Mouse (Mus musculus) hindbrain, embryonic 12.5 days (tissue): ENCODE results near the gene Gemin7. TPM values are rescaled to one million over a fixed set of nuclear protein-coding genes. Genes with fewer than 3 reads are reported as not detected.

Experiments used
- ATAC-seq: fragments of 200-750 bp; cut with Nextera tagmentation; 2 replicates; pipeline ENCODE4 v1.8.0; 2017; ENCODE audit warnings: moderate TSS enrichment; ENCODE audit not compliant: low FRiP score
- H3K27ac ChIP-seq: fragments of 300-500 bp; sonication (generic); 2 replicates; pipeline ENCODE4 v1.5.1; 2016; ENCODE audit warnings: mild to moderate bottlenecking
- H3K27me3 ChIP-seq: fragments of 300-500 bp; sonication (generic); 2 replicates; pipeline ENCODE4 v1.6.1; 2016; ENCODE audit warnings: mild to moderate bottlenecking
- H3K36me3 ChIP-seq: fragments of 300-500 bp; sonication (generic); 2 replicates; pipeline ENCODE4 v1.6.1; 2016; ENCODE audit warnings: mild to moderate bottlenecking
- H3K4me1 ChIP-seq: fragments of 300-500 bp; sonication (generic); 2 replicates; pipeline ENCODE4 v1.6.1; 2016
- H3K4me2 ChIP-seq: fragments of 300-500 bp; sonication (generic); replicated peaks from 2 replicates; pipeline ENCODE4 v1.6.1; 2016; ENCODE audit warnings: mild to moderate bottlenecking
- H3K4me3 ChIP-seq: fragments of 300-500 bp; sonication (generic); 2 replicates; pipeline ENCODE4 v1.5.1; 2016; ENCODE audit warnings: mild to moderate bottlenecking
- H3K9ac ChIP-seq: fragments of 300-500 bp; sonication (generic); 2 replicates; pipeline ENCODE4 v1.6.1; 2016; ENCODE audit warnings: mild to moderate bottlenecking, moderate library complexity
- H3K9me3 ChIP-seq: fragments of 300-500 bp; sonication (generic); replicated peaks from 2 replicates; pipeline ENCODE4 v1.6.1; 2016; ENCODE audit warnings: mild to moderate bottlenecking
- WGBS: fragments of 180-500 bp; shearing (Covaris S2); methylation state at CpG from one replicate; pipeline ENCODE4 v1.1.7; 2016; 5-methylcytosine and 5-hydroxymethylcytosine counted together
- polyA plus RNA-seq: library from polyadenylated mRNA; unstranded; fragments of >200 nt; fragmentation: Nextera tagmentation; extraction: Ambion mirVana; gene quantifications from 2 replicates; pipeline ENCODE4 v1.2.1, GENCODE M21; 2016

Gene Gemin7
- polyA plus RNA-seq, 1 experiment from 2014 or later, result 145 TPM

DNA sequence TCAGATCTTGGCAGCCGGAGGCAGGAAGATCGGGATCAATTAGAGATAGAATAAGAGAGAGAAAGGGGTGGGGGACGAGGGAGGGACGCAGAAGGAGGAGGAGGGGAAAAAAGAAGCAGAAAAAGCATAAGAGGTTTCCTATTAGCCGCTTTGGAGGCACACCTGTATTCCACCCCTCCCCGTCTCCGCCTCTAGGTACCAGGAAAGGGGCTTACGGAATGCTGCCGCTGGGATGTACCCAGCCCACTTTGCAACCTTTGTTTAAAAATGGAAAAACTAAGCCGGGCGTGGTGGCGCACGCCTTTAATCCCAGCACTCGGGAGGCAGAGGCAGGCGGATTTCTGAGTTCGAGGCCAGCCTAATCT is 3.6 kb downstream of the Gemin7 start:
- Histone ChIP-seq H3K27ac (peak overlapping the region; percentile 78; the same call in 1 of the 2 replicates), H3K27me3 (peaks cover 43% of the 10 kb centered on the region)

DNA sequence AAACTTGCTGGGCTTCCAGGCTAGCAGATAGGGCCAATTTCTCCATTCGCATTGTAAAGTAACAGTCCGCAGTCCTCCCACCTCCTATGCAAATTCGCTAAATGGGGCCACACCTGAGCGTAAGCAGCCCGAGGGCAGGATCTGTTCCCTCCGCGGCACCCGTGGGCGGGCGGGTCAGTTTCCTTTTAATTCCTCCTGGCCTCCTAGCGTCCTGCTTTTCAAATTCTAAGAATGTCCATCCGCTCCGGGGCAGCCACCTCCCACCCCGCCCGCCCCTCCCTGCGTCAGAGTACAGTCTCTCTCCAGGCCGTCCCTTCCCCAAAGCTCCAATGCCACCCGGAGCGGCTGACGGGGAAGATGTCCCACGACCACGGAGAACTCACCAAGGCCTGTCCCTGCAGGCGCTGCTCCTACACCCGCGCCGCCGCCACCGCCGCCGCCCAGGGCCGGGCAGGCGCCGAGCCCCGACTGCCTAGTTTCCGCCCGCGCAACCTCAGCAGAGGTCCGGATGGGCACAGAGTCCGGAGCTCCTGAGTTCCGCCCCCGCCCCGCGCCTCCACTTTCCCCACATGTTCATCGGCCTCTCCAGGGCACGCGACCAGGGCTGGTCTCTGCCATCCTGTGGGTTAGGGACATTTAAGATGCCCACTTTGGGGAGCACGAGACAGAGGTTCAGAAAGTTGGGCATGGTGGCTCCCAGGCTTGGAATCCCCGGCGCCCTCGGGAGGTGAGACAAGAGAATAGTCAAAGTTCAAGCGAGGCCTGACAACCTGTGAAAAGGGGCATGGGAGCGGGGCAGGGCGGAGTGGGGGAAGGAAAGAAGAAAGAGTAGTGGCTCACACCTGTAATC is 4.2 kb downstream of the Gemin7 start:
- Histone ChIP-seq H3K27ac (peak overlapping the region; percentile 78), H3K4me3 (peak overlapping the region; percentile 78), H3K27me3 (peaks cover 37% of the 10 kb centered on the region), H3K9me3 (no peaks in the 10 kb centered on the region), H3K4me1 (peaks cover 29% of the 10 kb centered on the region), H3K9ac (peak overlapping the region; percentile 85), H3K36me3 (peaks cover 24% of the 10 kb centered on the region), H3K4me2 (peak overlapping the region; percentile 76)
- WGBS, result under 1% methylated on average over 53 of the region's 53 CpGs
- ATAC-seq, result peak; percentile 81

More for the DNA sequence above, 3.6 kb downstream of the Gemin7 start:
- 22% methylated on average over 16 of the region's 16 CpGs for WGBS
- H3K36me3 ChIP-seq, result peaks cover 18% of the 10 kb centered on the region
- no peaks in the 10 kb centered on the region for H3K9me3 ChIP-seq
- peak overlapping the region; percentile 85 for H3K9ac ChIP-seq
- ATAC-seq, result 0 out of 2 replicates have a peak, but pooled peaks have one; percentile 4
- peak overlapping the region; percentile 76 for H3K4me2 ChIP-seq
- H3K4me1 ChIP-seq, result peaks cover 30% of the 10 kb centered on the region
- H3K4me3 ChIP-seq, result peak overlapping the region; percentile 78

DNA sequence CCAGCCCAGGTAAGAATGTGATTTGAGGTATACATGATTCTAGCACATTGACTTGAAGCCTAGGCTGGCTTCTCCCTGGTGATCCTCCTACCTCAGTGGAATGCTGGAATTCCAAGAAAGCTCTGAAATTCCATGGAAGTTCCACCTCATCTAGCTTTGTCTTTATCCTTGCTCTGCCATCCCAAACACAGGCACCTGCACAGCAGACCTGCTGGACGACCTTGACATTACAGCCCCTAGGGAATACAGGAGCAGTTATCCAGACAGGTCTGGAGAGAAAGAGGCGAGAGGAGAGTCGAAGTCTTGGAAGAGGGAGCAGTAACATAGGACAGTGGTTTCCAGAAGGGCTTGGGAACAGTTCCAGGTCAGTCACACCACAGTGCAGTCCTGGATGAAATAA is 7.7 kb downstream of the Gemin7 start:
- Histone ChIP-seq H3K4me3 (no peak overlapping the region), H3K9ac (0 out of 2 replicates have a peak overlapping the region, but pooled peaks have one; percentile 3), H3K36me3 (peaks cover 37% of the 10 kb centered on the region), H3K9me3 (no peaks in the 10 kb centered on the region), H3K27ac (no peak overlapping the region), H3K4me2 (no peak overlapping the region), H3K4me1 (peaks cover 18% of the 10 kb centered on the region), H3K27me3 (peaks cover 2% of the 10 kb centered on the region; the same call in 1 of the 2 replicates)
- WGBS, result 93% methylated on average over 3 of the region's 3 CpGs
- ATAC-seq, result no peak

DNA sequence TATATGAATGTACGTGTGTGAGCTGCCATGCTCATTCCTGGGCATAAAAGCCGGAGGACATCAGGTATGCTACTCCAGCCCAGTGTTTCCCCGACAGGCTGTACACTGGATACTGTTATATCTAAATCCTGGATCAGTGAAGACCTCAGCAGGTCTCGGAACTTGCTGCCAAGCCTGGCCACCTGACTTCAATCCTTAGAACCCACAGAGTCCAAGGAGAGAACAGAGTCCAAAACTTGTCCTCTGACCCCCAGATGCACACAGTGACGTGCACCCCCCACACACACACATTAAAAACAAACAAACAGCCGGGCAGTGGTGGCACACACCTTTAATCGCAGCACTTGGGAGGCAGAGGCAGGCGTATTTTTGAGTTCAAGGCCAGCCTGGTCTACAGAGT is 10.0 kb downstream of the Gemin7 start:
- Histone ChIP-seq H3K9ac (no peak overlapping the region), H3K27ac (no peak overlapping the region), H3K27me3 (no peaks in the 10 kb centered on the region), H3K36me3 (peaks cover 43% of the 10 kb centered on the region), H3K4me2 (no peak overlapping the region), H3K4me3 (no peak overlapping the region), H3K9me3 (no peaks in the 10 kb centered on the region; the same call in 1 of the 2 replicates), H3K4me1 (peaks cover 19% of the 10 kb centered on the region)
- ATAC-seq, result no peak
- WGBS, result 94% methylated on average over 8 of the region's 8 CpGs

DNA sequence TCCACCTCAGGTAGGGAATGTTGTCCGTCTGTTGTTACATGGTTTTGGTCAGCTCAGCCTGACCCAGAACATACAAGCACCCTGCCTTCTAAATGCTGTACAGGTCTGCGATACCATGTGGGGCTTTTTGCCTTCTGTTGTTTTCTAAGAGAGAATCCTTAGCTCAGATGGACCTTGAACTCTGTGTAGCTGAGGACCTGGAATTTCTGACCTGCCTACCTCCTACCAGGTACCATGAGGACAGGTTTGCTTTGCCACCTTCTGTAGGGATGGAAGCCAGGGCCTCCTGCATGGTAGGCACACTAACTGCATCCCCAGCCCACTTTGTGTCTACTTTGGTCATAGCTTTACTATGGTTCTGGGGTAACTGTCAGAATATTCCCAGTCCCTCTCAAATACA is 11.6 kb downstream of the Gemin7 start:
- Histone ChIP-seq H3K9ac (no peak overlapping the region), H3K4me2 (no peak overlapping the region), H3K27ac (no peak overlapping the region), H3K4me1 (peaks cover 14% of the 10 kb centered on the region), H3K27me3 (no peaks in the 10 kb centered on the region), H3K36me3 (peaks cover 42% of the 10 kb centered on the region), H3K4me3 (no peak overlapping the region), H3K9me3 (no peaks in the 10 kb centered on the region; the same call in 1 of the 2 replicates)
- 97% methylated on average over 2 of the region's 2 CpGs for WGBS
- ATAC-seq, result no peak

DNA sequence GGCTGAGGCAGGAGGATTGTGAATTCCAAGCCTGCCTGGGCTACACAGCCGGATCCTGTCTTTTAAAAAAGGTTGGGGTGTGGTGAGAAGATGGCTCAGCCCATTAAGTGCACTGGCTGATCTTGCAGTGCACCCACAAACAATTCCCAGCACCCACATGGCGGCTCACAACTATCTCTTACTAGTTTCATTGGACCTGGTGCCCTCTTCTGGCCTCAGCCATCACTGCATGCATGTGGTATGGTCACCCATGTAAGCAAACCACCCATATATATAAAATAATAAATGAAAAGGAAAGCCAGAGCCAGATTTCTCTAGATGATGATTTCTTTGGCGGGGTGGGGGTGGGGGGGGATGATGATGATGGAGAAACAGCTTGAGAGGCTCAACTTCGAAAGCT is 12.9 kb downstream of the Gemin7 start:
- 90% methylated on average over 4 of the region's 4 CpGs for WGBS

DNA sequence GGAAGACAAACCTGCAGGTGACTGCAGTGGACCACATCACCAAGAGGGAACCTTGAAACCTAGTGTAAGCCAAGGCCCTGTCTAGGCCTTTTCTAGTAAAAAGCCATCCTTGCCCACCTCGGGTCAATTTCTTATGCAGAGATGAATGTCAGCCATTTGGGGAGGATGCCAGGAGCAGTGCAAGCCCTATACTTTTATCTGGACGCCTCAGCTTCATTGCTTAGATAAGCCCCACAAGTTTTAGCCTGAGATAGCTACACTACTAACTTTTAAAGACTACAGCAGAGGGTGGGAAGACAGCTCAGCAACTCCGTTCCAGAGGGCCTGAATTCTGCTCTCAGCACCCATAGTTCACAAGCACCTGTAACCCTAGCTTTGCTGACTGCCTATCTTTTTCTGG is 13.5 kb downstream of the Gemin7 start:
- no peak for ATAC-seq
- peak overlapping the region; percentile 99; the same call in 1 of the 2 replicates for H3K4me2 ChIP-seq
- H3K9me3 ChIP-seq, result no peaks in the 10 kb centered on the region; the same call in 1 of the 2 replicates
- peaks cover 25% of the 10 kb centered on the region for H3K36me3 ChIP-seq
- peaks cover 33% of the 10 kb centered on the region for H3K4me1 ChIP-seq
- 0 out of 2 replicates have a peak overlapping the region, but pooled peaks have one; percentile 3 for H3K27ac ChIP-seq
- H3K9ac ChIP-seq, result no peak overlapping the region
- H3K4me3 ChIP-seq, result no peak overlapping the region
- 88% methylated on average over 3 of the region's 3 CpGs for WGBS
- H3K27me3 ChIP-seq, result no peaks in the 10 kb centered on the region

More for the DNA sequence above, 12.9 kb downstream of the Gemin7 start:
- Histone ChIP-seq H3K27me3 (no peaks in the 10 kb centered on the region), H3K4me2 (no peak overlapping the region), H3K4me1 (peaks cover 27% of the 10 kb centered on the region), H3K9ac (no peak overlapping the region), H3K27ac (no peak overlapping the region), H3K9me3 (no peaks in the 10 kb centered on the region; the same call in 1 of the 2 replicates), H3K4me3 (no peak overlapping the region), H3K36me3 (peaks cover 31% of the 10 kb centered on the region)
- no peak for ATAC-seq

DNA sequence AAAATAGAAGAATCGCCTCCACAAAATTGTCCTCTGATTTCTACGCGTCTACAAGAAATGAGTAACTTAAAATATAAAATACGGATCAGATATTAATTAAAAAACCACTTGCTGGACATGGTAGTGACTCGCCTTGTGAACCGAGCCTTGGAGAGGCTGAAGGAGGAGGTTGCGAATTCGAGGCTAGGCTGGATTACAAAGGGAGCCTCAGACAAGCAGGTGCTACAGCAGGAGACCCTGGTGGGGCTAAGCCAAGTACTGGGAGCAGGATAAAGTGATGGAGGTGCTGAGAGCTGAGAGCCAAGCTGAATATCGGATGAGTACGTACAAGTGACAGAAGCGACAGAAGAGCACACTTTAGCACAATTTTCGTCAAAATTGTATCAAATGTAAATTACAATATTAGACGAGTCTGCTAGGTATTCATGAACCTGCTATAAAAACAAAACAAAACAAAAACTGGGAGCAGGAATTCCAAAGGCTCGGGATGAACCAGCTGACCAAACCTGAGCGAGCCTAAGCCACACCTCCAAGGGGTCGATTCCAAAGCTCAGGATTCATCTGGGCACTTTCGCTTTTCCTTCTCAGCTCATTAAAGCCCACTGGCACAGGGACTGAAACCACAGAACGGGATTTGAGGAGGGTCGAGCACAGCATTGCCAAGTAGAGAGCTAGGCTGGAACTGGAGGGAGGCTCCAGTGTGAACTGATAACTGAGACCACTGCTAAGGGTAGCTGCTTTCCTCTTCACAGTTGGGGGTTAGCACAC is 14.6 kb downstream of the Gemin7 start, which contains the start of gene Ppp1r37:
Gene Ppp1r37 (minus strand): TSS at position 434 of the 768 bp plus-strand sequence.
- Histone ChIP-seq H3K4me1 (peaks cover 43% of the 10 kb centered on the region), H3K27me3 (no peaks in the 10 kb centered on the region), H3K4me2 (peak within 1 kb of the TSS; percentile 99), H3K36me3 (peaks cover 19% of the 10 kb centered on the region), H3K9ac (peak within 1 kb of the TSS; percentile 96), H3K4me3 (peak within 1 kb of the TSS; percentile 98), H3K27ac (peak within 1 kb of the TSS; percentile 95), H3K9me3 (no peaks in the 10 kb centered on the region; the same call in 1 of the 2 replicates)
- ATAC-seq, result peak; percentile 35; the same call in 1 of the 2 replicates
- WGBS, result 3% methylated on average over 19 of the region's 19 CpGs

DNA sequence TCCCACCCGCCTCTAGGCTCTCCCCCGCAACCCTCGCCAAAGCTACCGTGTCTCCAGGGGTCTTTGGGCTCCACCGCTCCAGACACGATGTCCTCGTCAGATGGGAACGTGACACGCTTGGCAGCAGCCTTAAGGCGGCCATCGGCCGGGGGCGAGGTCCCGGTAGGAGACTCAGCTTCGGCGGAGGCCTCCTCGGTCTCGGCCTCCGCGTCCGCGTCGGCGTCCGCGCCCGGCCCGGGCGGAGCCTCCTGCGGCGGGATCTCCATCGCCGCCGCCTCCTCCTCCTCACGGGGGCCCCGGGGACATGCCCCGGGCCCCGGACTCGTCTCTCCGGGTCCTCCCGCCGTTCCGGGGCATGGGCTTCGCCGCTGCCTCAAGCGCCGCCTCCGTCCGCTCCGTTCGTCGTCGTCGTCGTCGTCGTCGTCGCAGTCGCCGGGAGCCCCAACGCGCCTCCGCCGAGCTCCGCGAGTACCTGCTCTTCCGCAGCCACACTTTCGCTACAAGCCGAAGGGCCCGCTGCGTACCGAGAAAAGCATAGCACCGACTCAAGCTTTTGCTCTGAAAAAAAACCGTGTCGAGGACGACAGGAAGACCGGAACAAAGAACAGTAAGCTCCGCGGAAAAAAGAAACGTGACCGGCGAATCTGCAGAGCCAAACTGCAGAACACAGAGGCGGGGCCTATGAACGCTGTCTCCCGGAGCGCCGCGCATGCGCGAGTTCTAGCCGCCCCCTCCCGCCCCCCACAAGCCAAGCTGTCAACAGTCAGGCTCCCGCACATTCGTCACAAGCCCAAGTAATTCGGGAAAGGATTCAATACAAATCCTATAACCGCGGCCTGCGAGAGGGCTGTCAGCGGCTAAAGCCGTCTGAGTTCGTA is 15.4 kb downstream of the Gemin7 start:
- peak overlapping the region; percentile 96 for H3K9ac ChIP-seq
- H3K4me1 ChIP-seq, result peaks cover 43% of the 10 kb centered on the region
- H3K36me3 ChIP-seq, result peaks cover 25% of the 10 kb centered on the region
- peak overlapping the region; percentile 98 for H3K4me3 ChIP-seq
- H3K4me2 ChIP-seq, result peak overlapping the region; percentile 99
- no peaks in the 10 kb centered on the region; the same call in 1 of the 2 replicates for H3K9me3 ChIP-seq
- peak; percentile 87 for ATAC-seq
- under 1% methylated on average over 102 of the region's 102 CpGs for WGBS
- H3K27ac ChIP-seq, result peak overlapping the region; percentile 95
- no peaks in the 10 kb centered on the region for H3K27me3 ChIP-seq

DNA sequence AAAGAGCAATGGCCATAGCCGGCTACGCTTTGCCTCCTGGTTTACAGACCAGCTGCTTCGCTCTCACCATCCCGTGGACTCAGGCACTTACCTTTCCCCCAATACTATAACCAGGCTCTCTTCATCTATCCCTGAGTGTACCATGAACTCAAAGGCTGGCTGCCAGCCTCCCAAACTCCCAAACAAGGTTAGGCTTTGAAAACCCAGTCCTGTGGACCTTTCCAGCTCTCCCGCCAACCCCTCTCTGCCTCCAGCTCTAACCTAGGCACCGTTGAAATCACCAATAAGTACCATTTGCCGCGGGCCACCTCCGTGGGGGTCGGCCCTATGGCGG is 16.0 kb downstream of the Gemin7 start:
- H3K4me3 ChIP-seq, result peak overlapping the region; percentile 98
- no peak; the same call in 1 of the 2 replicates for ATAC-seq
- H3K9me3 ChIP-seq, result no peaks in the 10 kb centered on the region; the same call in 1 of the 2 replicates
- peaks cover 27% of the 10 kb centered on the region for H3K36me3 ChIP-seq
- peak overlapping the region; percentile 99 for H3K4me2 ChIP-seq
- peak overlapping the region; percentile 95 for H3K27ac ChIP-seq
- under 1% methylated on average over 11 of the region's 11 CpGs for WGBS
- peaks cover 43% of the 10 kb centered on the region for H3K4me1 ChIP-seq
- H3K9ac ChIP-seq, result peak overlapping the region; percentile 96
- H3K27me3 ChIP-seq, result no peaks in the 10 kb centered on the region

DNA sequence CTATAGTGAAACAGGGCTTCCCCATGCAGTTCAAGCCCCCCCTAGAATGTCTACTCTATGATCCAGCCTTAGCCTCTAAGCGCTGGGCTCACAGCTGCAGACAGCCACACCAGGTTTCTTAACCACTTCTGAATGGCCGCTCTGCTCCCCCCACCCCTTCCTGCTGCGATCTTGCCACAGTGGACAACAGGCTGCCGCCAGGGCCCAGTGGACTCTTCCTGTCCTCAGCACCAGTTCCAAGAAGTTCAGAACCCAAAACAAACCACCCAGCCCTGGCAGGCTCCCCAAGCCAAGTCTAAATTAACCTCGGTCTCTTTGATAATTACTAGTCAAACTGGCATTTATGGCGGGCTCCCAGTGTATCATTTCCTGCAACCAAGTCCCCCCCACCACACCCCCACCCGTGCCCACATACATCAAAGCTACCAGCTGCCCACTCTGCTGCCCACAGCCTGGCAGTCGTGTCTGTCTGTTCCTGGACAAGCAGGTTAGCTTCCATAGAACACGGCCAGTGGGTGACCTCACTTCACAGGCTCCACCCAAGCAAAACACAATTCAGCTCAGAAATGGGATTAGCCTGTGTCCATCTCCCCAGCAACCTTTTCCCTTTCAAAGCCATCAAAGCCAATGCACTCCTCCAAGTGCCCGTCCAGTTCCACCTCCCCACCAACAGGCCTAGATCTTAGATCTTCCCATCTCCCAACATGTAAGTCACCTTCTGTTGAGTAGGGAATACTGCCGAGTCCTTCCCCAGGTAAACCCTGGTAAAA is 16.7 kb downstream of the Gemin7 start:
- ATAC-seq, result no peak
- H3K36me3 ChIP-seq, result peaks cover 25% of the 10 kb centered on the region
- H3K4me2 ChIP-seq, result peak overlapping the region; percentile 99
- H3K27ac ChIP-seq, result no peak overlapping the region
- H3K4me3 ChIP-seq, result peak overlapping the region; percentile 98
- H3K9ac ChIP-seq, result peak overlapping the region; percentile 96
- H3K27me3 ChIP-seq, result no peaks in the 10 kb centered on the region
- WGBS, result 29% methylated on average over 11 of the region's 11 CpGs
- H3K4me1 ChIP-seq, result peaks cover 43% of the 10 kb centered on the region
- no peaks in the 10 kb centered on the region; the same call in 1 of the 2 replicates for H3K9me3 ChIP-seq
